Mouse (Mus musculus): ENCODE results near the gene Ndufaf8.

Gene Ndufaf8

DNA sequence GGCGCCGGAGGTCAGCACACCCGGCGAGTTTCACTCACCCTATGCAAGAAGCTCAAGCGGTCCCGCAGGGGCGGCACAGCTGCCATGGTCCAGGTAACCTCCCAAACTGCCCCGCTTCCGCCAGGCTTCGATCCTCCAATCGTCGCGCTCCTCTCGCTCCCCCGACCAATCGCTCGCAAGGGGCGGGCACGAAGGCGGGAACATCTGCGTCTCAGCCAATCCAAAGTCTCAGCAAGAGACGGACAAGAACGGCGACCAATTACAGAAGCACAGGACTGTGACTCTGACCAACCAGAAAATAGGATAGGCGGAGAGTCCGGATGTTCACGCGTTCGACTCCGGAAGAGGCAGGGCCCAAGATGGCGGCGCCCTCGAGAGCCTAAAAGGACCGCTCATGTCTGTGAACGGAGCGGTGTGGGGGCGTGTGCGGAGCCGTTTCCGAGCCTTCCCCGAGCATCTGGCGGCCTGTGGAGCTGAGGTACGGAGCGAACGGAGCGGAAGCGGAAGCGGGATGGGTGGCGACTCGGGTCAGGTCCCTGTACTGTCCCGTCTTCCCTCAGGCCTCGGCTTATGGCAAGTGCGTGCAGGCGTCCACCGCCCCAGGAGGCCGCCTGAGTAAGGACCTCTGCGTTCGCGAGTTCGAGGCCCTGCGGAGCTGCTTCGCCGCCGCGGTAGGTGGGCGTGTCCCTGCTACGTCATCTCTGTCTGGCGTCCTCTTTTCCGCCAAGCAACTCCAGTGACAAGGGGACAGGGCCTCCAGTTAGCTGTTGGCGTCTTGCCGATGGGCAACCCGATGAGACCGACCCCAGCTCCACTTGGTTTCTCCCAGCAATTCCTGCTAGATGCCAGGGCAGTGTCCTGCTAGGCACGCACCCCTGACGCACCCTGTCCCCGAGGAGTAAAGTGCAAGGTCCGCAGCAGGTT, at the start of gene Ndufaf8, which contains the start of gene Tepsin:
Gene Ndufaf8, plus strand, starts transcription at position 341 of the 924 bp plus-strand sequence.
Gene Tepsin, minus strand, starts transcription at position 144 of the 924 bp plus-strand sequence.
- DNase-seq (ENCODE audit: low read depth, low spot score), result peak; percentile 98

DNA sequence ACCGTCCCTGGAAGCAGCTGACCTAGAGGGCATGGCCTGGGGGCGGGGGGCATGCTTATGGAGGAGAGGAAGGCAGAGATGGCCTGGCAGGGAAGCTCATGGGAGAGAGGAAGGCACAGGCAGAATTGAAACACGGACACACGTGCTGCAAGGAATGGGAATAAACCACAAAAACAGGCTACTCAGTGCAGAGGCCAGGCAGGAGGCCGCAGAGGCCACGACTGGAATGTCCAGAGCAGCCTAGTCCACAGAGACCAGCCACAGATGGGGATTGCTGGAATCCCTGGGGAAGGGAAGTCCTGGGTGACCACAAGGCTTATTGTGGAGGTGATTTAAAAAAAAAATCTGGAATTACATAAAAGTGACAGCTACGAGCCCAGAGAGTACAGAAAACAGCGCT, 49.7 kb upstream of the Ndufaf8 start:
- no peak for DNase-seq (ENCODE audit: low read depth, low spot score)

DNA sequence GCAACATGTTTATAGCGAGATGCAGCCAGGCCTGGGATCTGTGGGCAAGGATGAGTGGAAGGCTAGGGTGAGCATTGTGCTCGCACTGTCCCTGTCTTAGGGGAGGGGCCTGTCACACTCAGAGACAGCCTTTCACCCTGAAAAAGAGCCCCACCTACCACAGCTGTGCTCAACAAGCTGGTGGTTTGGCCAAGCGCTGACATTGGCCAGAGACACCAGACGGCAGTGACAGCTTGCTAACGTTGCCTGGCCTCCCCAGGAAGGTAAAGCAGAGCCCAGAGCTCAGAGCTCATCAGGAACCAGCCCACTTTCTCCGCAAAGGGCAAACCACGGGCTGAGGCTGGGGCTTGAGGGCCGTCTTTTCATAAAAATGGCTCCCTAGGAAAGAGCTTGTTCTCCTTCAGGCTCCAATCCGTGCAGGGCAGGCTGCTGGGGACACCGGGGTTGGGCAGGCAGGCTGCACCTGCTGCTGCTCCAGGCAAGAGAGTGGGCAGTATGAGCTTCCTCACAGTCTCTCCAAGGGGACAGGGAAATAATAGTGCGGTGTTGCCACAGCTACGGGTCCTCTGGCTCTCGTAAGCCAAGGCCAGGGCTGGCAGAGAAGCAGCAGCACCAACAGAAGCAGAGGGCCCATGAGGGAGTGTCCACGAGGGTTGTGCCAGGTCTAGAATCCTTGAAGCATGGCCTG, 47.5 kb upstream of the Ndufaf8 start:
- no peak for DNase-seq (ENCODE audit: low read depth, low spot score)

DNA sequence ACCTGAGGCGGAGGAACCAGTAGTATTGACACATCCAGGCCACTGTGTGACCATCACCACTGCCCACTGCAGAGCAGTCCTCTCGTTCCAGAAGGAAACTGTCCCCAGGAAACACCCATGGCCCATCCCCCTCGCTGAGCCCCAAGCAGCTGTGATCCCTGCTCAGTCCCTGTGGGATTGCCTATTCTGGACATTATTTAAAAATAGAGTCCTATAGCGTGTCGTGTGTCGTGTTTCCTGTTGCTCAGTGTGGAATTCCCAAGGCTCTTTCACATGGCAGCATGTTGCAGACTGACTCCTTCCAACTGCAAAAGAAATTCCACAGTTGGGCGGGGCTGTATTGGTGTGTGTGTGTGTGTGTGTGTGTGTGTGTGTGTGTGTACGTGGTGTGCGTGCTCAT, 46.5 kb upstream of the Ndufaf8 start:
- DNase-seq (ENCODE audit: low read depth, low spot score), result no peak

DNA sequence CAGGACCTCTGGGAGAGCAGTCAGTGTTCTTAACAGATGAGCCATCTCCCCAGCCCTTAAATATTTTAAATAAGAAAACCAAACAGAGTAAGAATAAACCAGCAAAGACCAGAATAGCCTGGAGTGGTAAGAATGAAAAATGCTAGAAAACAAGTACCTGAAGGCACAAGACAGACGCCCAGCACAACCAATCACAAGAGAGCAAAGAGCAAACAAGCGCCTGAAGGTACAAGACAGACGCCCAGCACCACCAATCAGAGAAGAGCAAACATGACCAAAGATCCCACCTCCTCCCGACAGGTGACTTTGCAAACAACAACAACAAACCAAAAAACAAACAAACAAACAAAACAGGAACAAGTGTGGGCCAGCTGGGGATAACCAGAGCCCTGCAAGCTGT, 44.9 kb upstream of the Ndufaf8 start:
- DNase-seq (ENCODE audit: low read depth, low spot score), result no peak

DNA sequence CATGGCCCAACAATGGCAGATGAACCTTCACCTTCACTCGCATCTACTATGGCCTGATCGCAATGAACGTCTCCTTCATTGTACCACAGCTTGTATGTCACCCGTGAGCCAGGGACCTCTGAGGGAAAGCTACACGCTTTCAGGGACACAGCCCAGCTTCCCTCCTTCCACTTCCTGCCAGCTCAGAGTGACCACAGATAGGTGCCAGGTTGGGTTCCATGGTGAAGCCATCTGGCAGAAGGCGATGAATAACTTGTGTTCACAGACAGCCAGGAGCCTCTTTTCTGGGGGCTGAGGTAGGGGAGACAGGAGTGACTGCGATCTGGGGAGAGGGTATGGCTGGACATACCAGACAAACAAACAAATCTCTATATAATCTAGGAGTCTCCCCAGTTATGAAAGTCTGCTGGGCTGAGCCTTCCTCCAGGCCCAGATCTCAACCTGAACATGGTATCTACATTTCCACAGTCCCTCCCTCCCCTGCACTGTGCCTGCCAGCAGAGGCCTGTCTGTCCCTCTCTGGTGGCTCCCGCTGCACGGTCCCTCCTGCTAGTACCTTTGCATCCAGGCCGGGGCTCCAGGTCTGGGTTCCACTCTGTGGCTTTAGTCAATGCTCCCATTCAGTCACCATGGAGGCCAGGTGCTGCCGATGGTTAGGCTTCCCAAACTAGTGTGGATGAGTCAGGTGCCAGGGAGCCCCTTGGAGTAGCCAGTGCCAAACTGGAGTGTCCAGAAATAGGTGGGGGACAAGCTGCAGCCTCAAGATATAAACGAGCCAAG, 42.6 kb upstream of the Ndufaf8 start:
- DNase-seq (ENCODE audit: low read depth, low spot score), result no peak

DNA sequence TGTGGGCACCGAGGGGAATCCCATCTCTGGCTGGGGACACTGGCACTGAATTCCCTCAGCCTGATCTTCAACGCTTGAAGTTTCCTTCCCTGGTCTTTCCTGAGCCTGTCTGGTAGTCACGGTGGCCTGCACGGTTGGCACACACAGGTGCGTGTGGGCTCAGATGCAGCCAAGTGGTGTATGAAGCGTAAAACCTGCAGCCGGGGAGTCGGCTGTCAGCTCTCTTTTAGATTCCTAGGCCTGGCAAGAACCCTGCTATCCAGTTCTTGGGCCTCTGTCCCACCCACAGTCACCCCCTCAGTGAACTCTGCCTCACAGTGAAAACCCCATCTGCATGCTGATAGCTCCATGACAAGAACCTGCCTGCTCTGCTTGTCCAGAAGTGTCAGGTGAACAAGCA, 38.1 kb upstream of the Ndufaf8 start:
- no peak for DNase-seq (ENCODE audit: low read depth, low spot score)

DNA sequence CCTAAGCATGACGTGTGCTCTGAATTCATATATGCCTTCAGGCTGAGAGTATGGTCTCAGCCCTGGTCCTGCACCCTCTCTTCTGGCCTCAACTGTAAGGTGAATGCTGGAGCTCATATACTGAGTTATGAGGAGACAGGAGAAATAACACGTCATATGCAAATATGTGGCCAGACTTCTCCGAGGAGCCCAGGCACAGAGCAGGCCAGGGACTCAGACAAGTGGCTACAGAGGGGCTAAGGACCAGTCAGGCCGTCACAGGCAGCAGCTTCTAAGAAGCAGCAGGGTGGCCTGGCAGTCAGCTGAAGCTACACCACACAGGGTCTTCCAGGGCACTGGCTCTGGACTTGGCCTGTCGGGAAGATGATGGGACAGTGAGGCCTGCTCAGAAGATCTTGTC, 35.4 kb upstream of the Ndufaf8 start:
- DNase-seq (ENCODE audit: low read depth, low spot score), result no peak

DNA sequence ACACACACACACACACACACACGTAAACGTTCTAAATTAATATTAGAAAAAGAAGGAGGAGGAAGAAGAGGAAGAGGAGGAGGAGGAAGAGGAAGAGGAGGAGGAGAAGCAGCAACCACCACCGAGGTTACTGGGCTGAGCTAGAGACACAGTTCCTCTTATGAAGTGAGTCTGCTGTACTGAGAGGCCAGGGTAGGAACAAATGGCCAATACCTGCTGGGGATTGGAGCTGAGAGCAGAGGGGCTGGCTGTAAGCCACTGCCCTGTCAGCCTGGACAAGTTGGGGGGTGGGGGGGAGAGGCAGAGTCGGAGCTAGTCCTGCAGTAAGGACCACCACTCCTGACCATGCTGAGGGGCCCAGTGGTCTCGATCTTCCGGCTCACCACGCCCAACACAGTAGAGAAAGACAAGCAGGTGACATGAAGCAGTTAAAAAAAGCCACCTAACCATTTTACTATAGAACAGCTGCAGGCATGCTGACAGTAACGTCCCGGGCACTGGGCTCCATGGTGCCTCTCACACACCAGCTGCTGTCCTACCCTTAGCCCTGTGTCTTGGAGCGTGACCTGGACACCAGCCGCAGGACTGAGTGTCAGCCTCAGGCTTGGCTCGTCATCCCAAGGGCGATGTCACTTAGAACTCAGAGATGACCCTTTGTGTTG, 34.6 kb upstream of the Ndufaf8 start:
- DNase-seq (ENCODE audit: low read depth, low spot score), result no peak

DNA sequence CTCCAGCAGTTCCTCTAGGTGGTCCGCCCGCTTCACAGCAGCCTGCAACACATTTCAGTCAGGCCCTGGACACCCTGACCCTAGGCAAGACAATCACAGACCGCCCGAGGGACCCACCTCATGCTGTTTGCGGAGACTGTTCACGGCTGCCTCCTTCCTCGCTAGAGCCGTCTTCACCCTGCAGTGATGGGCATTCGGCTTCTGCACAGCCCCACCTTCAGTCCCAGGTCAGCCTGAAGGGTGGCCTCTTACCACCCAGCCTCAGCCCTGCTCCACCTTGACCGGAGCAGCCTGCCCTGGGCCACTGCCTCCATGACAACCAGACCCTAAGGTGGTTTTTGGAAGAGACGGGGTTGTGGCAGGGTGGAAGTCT, 34.1 kb upstream of the Ndufaf8 start:
- DNase-seq (ENCODE audit: low read depth, low spot score), result no peak

DNA sequence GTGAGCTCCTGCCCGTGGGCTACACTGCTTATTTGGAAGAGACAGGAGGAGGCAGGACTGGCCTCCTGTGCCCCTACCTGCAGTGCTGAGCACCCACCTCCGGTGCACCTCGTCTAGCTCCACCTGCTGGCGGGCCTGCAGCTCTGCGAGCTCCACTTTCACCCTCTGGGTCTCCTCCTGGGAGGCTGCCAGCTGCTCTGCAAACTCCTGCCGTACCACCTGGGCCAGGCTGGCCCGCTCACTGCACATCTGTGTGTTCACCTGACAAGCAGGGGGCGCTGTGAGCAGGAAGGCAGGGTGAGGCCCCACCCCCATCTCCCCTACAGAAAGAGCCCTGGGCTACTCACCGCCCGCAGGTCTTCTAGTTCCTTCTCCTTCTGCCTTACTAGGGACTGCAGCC, 33.4 kb upstream of the Ndufaf8 start:
- peak; percentile 33 for DNase-seq (ENCODE audit: low read depth, low spot score)

DNA sequence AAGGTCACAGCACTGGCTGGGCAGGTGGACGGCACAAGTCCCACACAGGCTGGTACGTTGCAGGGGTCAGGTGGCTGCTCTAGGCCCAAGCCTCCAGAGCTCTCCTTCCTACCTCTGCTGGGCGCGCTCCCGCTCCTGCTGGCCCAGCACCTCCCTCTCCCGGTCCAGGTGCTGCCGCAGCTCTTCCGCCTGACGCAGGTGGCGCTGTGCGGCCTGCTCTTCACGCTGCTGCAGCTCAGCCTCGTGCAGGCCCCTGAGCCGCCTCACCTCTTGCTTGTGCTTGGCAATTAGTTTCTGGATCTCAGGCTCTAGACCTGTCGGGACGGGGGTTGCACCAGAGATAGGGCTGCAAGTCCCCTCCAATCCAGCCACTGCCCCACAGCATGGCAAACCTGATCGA, 30.9 kb upstream of the Ndufaf8 start:
- no peak for DNase-seq (ENCODE audit: low read depth, low spot score)

DNA sequence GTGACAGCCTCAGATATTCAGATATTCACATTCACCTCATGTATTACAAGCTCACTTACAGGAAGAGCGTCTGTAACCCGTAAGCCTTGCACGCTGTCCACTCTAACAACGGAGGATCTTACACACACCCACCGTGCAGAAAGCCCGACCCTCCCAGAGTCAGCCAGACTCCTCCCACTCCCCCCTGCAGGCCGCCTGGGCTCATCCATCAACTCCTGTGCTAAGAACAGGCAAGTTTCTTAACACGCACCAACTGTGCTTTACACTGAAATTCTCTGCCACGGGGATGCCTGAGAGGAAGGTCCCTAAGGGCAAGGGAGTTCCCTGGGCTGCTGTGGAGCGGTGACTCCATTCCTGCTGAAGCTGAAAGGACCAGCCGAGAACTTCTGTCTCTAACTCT, 29.5 kb upstream of the Ndufaf8 start:
- DNase-seq (ENCODE audit: low read depth, low spot score), result no peak

DNA sequence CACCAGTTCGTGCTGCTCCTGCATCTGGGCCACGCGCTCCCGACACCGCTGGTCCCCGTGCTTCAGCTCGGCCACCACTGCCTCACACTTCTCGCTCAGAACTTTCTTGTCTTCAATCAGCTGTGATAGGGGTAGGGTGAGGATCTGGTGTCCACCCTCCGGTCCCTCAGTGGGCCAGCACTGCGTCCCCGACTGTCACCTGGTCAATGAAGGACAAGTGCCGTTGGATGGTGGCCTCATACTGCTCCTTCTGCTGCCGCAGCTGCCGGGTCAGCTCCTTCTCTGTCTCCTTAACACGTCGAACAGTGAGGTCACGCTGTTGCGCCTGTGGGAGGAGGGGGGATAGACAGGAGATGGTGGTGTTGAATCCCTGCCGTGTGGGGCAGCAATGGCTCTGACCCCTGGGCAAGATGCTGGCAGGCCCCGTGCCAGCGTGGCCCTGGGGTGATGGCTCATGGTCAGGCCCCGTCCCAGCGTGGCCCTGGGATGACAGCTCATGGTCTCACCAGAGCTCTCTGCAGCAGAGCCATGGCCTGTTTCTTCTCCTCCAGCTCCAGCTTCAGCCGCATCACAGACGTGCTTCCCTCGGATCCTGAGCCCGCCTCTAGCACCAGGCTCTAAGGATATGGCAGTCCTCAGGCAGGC, 28.3 kb upstream of the Ndufaf8 start:
- no peak for DNase-seq (ENCODE audit: low read depth, low spot score)

DNA sequence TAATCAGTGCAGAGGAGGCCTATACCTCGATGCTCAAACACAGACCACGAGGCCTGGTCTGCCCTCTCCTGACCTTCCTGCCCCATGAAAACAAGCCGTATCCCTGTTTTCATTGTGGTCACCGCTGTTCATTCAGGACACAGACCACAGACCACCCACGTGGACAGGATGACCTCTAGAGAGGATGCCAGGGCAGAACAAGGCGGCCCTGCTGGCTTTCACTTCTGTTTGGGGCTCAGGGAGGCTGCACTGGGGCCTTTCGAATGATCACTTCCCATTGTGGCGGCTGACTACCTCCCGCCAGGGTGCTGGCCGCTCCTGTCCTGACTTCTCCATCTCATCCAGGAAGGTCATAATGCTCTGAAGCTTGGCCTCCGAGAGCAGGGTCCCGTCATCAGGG, 27.7 kb upstream of the Ndufaf8 start:
- DNase-seq (ENCODE audit: low read depth, low spot score), result no peak

DNA sequence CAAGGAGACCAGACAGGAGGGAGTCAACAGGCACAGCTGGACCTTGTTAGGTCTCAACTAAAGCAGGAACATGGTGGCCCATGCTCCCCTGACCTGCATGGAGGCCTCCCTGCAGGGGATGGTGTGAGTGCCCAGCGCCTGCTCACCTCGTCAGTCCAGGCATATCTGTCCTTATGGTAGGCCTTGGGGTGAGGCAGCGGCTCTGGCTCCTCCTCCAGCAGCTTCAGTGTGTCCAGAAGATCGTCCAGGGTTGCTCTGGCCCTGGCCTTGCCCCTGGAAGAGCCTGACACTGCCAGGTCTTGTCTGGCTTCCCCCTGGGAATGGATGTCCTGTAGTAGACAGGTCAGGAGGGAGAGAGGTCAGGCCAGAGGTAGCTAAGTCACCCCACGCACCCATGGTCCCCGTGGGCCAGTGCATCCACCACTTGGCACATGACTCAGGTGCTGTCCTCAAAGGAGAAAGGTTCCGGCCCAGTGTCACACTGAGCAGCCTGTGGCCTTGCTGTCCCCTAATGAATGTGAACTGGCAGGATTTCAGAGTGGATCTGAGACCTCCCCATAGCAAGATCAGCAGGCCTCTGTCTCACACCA, 26.9 kb upstream of the Ndufaf8 start:
- DNase-seq (ENCODE audit: low read depth, low spot score), result no peak

DNA sequence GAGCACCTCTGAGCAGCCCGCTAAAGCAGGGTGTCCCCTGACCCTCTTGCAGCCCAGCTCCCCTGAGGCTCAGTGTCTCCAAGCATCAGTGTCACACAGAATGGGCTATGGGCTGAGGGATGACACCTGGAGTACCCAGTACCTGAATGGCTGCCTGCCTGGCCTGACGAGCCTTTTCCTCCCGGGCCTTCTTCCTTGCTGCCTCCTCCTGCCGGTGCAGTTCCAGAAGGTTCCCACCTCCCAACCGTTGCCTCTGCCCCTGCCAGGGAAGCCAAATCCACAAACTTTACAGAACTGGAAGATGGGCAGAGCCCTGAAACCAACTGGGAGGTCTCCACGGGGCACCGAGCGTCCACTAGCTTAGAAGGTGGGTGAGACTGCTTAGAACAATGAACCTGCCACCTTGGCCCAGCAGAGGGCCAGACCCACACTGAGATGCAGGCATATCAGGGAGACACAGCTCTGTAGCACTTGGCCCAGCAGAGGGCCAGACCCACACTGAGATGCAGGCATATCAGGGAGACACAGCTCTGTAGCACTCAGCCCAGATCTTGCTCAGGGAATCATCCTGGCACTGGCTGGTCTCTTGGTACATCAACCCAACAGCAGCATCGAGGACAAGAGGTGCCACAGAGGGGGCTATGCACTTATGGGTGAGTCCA, 25.6 kb upstream of the Ndufaf8 start:
- DNase-seq (ENCODE audit: low read depth, low spot score), result no peak

DNA sequence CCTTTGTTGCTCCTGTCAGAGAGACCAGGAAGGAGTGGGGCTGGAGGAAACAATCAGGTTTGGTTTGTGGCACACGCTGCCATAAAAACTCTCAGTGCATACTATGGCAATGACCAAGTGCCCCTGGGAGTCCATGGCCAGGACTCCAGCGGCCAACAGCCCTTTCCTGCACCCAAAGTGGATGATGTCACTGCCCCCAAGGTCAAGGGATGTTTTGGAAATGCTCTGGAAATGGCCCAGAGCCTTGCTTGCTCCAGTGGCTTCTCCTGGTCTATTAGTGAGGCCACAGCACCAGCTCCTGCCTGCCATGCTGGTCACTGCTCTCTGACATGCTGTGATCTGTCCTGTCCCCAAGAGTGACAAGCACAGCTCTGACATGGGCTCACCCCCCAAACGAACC, 22.5 kb upstream of the Ndufaf8 start:
- DNase-seq (ENCODE audit: low read depth, low spot score), result no peak

DNA sequence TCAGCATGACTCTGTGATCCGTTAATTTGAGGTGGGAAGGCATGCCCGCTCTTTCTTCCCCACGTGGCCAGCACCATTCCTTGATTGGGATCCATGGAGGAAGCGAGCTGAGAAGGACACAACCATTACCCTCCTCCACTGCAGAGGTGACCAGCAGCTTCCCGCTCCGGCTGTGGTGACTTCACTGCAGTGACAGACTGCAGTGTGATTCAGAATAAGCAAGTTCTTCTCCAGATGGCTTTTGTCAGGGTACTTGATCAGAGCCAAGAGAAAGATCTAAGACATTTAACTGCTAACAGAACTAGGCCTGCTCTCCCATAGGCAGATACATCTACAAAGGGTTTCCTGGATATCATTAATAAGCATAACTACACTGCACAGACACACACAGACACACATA, 18.4 kb upstream of the Ndufaf8 start:
- DNase-seq (ENCODE audit: low read depth, low spot score), result no peak
